Mouse (Mus musculus) forebrain, embryonic 16.5 days (tissue): ENCODE data around the gene Ccnd3. TPM values are rescaled to one million over a fixed set of nuclear protein-coding genes. Genes with fewer than 3 reads are reported as not detected.

Experiments used
- ATAC-seq: fragments of 200-750 bp; cut with Nextera tagmentation; 2 replicates; pipeline ENCODE4 v1.8.0; 2017; ENCODE audit warnings: mild to moderate bottlenecking, moderate library complexity
- H3K27ac ChIP-seq: fragments of 300-500 bp; sonication (generic); 2 replicates; pipeline ENCODE4 v1.5.1; 2014; ENCODE audit warnings: low read length, control low read depth
- H3K27me3 ChIP-seq: fragments of 300-500 bp; sonication (generic); replicated peaks from 2 replicates; pipeline ENCODE4 v1.6.1; 2014; ENCODE audit warnings: low read length; ENCODE audit not compliant: control insufficient read depth, insufficient read depth
- H3K36me3 ChIP-seq: fragments of 300-500 bp; sonication (generic); 2 replicates; pipeline ENCODE4 v1.6.1; 2014; ENCODE audit not compliant: control insufficient read depth, insufficient read depth
- H3K4me1 ChIP-seq: fragments of 300-500 bp; sonication (generic); replicated peaks from 2 replicates; pipeline ENCODE4 v1.6.1; 2014; ENCODE audit warnings: low read length; ENCODE audit not compliant: control insufficient read depth, insufficient read depth
- H3K4me2 ChIP-seq: fragments of 300-500 bp; sonication (generic); 2 replicates; pipeline ENCODE4 v1.6.1; 2014; ENCODE audit warnings: mild to moderate bottlenecking, low read length, control low read depth
- H3K4me3 ChIP-seq: fragments of 300-500 bp; sonication (generic); replicated peaks from 2 replicates; pipeline ENCODE4 v1.5.1; 2014; ENCODE audit warnings: mild to moderate bottlenecking, low read length, control low read depth
- H3K9ac ChIP-seq: fragments of 300-500 bp; sonication (generic); replicated peaks from 2 replicates; pipeline ENCODE4 v1.6.1; 2014; ENCODE audit warnings: low read depth, low read length, control low read depth
- H3K9me3 ChIP-seq: fragments of 300-500 bp; sonication (generic); 2 replicates; pipeline ENCODE4 v1.6.1; 2016; ENCODE audit warnings: low read length; ENCODE audit not compliant: control insufficient read depth
- WGBS: fragments of 180-500 bp; shearing (Covaris S2); extraction: QIAGEN DNeasy Blood & Tissue Kit; methylation state at CpG from one replicate; pipeline ENCODE4 v1.1.7; 2014; 5-methylcytosine and 5-hydroxymethylcytosine counted together
- polyA plus RNA-seq: library from polyadenylated mRNA; unstranded; fragments of >200 nt; fragmentation: Nextera tagmentation; extraction: Ambion mirVana; gene quantifications from 2 replicates; pipeline ENCODE4 v1.2.1, GENCODE M21; 2015

Ccnd3 gene
- polyA plus RNA-seq, 1 experiment from 2014 or later, result 58.5 TPM

- Histone ChIP-seq H3K4me2 (no peak overlapping the region), H3K27ac (no peak overlapping the region), H3K9me3 (no peaks in the 10 kb centered on the region), H3K4me1 (peaks cover 10% of the 10 kb centered on the region; the same call in 1 of the 2 replicates), H3K36me3 (no peaks in the 10 kb centered on the region), H3K27me3 (peaks cover 19% of the 10 kb centered on the region), H3K9ac (no peak overlapping the region), H3K4me3 (no peak overlapping the region)
- ATAC-seq, result no peak
- 34% methylated on average over 9 of the region's 9 CpGs for WGBS
Observed at GRCm38 (mm10) chr17:47466284-47466683, 38.6 kb upstream of the Ccnd3 start.

GRCm38 (mm10) chr17:47467659-47468058, 37.2 kb upstream of the Ccnd3 start:
- no peak for ATAC-seq
- Histone ChIP-seq H3K36me3 (no peaks in the 10 kb centered on the region), H3K27me3 (peaks cover 19% of the 10 kb centered on the region), H3K9me3 (no peaks in the 10 kb centered on the region), H3K4me2 (no peak overlapping the region), H3K27ac (no peak overlapping the region), H3K9ac (no peak overlapping the region), H3K4me1 (peaks cover 10% of the 10 kb centered on the region; the same call in 1 of the 2 replicates), H3K4me3 (no peak overlapping the region)
- 52% methylated on average over 11 of the region's 11 CpGs for WGBS

GRCm38 (mm10) chr17:47468063-47468462, 36.8 kb upstream of the Ccnd3 start:
- H3K4me2 ChIP-seq, result 0 out of 2 replicates have a peak overlapping the region, but pooled peaks have one; percentile 11
- H3K36me3 ChIP-seq, result no peaks in the 10 kb centered on the region
- peaks cover 19% of the 10 kb centered on the region for H3K27me3 ChIP-seq
- ATAC-seq, result no peak
- no peaks in the 10 kb centered on the region for H3K9me3 ChIP-seq
- peaks cover 10% of the 10 kb centered on the region; the same call in 1 of the 2 replicates for H3K4me1 ChIP-seq
- no peak overlapping the region for H3K27ac ChIP-seq
- 16% methylated on average over 13 of the region's 14 CpGs for WGBS
- H3K9ac ChIP-seq, result no peak overlapping the region
- H3K4me3 ChIP-seq, result peak overlapping the region; percentile 10

- H3K9me3 ChIP-seq, result no peaks in the 10 kb centered on the region
- H3K36me3 ChIP-seq, result no peaks in the 10 kb centered on the region
- 8% methylated on average over 34 of the region's 34 CpGs for WGBS
- no peak overlapping the region for H3K9ac ChIP-seq
- H3K4me1 ChIP-seq, result peaks cover 10% of the 10 kb centered on the region; the same call in 1 of the 2 replicates
- peaks cover 19% of the 10 kb centered on the region for H3K27me3 ChIP-seq
- 0 out of 2 replicates have a peak overlapping the region, but pooled peaks have one; percentile 11 for H3K4me2 ChIP-seq
- no peak overlapping the region for H3K27ac ChIP-seq
- H3K4me3 ChIP-seq, result peak overlapping the region; percentile 10
- ATAC-seq, result no peak
Observed at GRCm38 (mm10) chr17:47468466-47468865, 36.4 kb upstream of the Ccnd3 start.

- WGBS, result 83% methylated on average over 4 of the region's 4 CpGs
- peaks cover 10% of the 10 kb centered on the region; the same call in 1 of the 2 replicates for H3K4me1 ChIP-seq
- no peak overlapping the region for H3K9ac ChIP-seq
- no peak overlapping the region for H3K4me3 ChIP-seq
- peaks cover 19% of the 10 kb centered on the region for H3K27me3 ChIP-seq
- no peaks in the 10 kb centered on the region for H3K36me3 ChIP-seq
- no peaks in the 10 kb centered on the region for H3K9me3 ChIP-seq
- ATAC-seq, result no peak
- no peak overlapping the region for H3K27ac ChIP-seq
- H3K4me2 ChIP-seq, result no peak overlapping the region
Observed at GRCm38 (mm10) chr17:47469642-47470041, 35.2 kb upstream of the Ccnd3 start.

- Histone ChIP-seq H3K9me3 (no peaks in the 10 kb centered on the region), H3K36me3 (no peaks in the 10 kb centered on the region), H3K27ac (no peak overlapping the region), H3K9ac (no peak overlapping the region), H3K27me3 (peaks cover 19% of the 10 kb centered on the region), H3K4me3 (no peak overlapping the region), H3K4me1 (peaks cover 10% of the 10 kb centered on the region; the same call in 1 of the 2 replicates), H3K4me2 (no peak overlapping the region)
- 81% methylated on average over 4 of the region's 4 CpGs for WGBS
- ATAC-seq, result no peak
Observed at GRCm38 (mm10) chr17:47470121-47470520, 34.7 kb upstream of the Ccnd3 start.

- Histone ChIP-seq H3K4me1 (peaks cover 10% of the 10 kb centered on the region; the same call in 1 of the 2 replicates), H3K9ac (no peak overlapping the region), H3K4me3 (no peak overlapping the region), H3K27ac (no peak overlapping the region), H3K4me2 (no peak overlapping the region), H3K9me3 (no peaks in the 10 kb centered on the region), H3K36me3 (no peaks in the 10 kb centered on the region), H3K27me3 (peaks cover 19% of the 10 kb centered on the region)
- WGBS, result 39% methylated on average over 5 of the region's 5 CpGs
- 0 out of 2 replicates have a peak, but pooled peaks have one; percentile 33 for ATAC-seq
Observed at GRCm38 (mm10) chr17:47470686-47471085, 34.2 kb upstream of the Ccnd3 start.

- Histone ChIP-seq H3K27me3 (peaks cover 8% of the 10 kb centered on the region), H3K4me2 (no peak overlapping the region), H3K9me3 (no peaks in the 10 kb centered on the region), H3K4me3 (no peak overlapping the region), H3K4me1 (peaks cover 10% of the 10 kb centered on the region; the same call in 1 of the 2 replicates), H3K9ac (no peak overlapping the region), H3K27ac (no peak overlapping the region), H3K36me3 (no peaks in the 10 kb centered on the region)
- no peak for ATAC-seq
- WGBS, result 53% methylated on average over 15 of the region's 15 CpGs
Observed at GRCm38 (mm10) chr17:47472435-47473350, 32.2 kb upstream of the Ccnd3 start.

GRCm38 (mm10) chr17:47473434-47473974, 31.3 kb upstream of the Ccnd3 start:
- Histone ChIP-seq H3K4me2 (no peak overlapping the region), H3K27ac (no peak overlapping the region), H3K9ac (no peak overlapping the region), H3K4me1 (peaks cover 6% of the 10 kb centered on the region; the same call in 1 of the 2 replicates), H3K9me3 (no peaks in the 10 kb centered on the region), H3K27me3 (peaks cover 1% of the 10 kb centered on the region; the same call in 1 of the 2 replicates), H3K36me3 (no peaks in the 10 kb centered on the region), H3K4me3 (no peak overlapping the region)
- ATAC-seq, result no peak
- 14% methylated on average over 8 of the region's 8 CpGs for WGBS
